Mouse (Mus musculus): ENCODE data around the gene Tspan32.
A peak's percentile ranks its signal among the peaks of the same experiment; 100 is the strongest.

Gene Tspan32

DNA sequence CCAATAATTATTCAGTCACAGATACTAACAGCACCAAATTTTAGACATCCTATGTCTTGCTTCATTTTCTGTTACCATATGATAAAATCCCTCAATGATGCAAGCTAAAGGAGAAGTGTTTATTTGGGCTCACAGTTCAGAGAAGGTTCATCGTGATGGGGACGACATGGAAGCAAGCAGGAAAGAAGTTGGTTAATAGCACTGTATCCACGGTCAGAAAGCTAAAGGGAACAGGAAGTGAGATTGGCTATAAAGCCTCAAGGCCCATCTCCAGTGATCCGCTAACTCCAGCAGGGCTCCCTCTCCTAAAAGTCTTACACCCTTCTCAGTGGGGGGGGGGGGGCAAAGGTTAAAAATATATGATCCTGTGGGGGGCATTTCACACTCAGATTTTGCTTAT is 22.9 kb upstream of the Tspan32 start:
- H3K4me1 ChIP-seq (replicated peaks; ENCODE audit: low read depth, low read length), result peaks cover 3% of the 10 kb centered on the region

DNA sequence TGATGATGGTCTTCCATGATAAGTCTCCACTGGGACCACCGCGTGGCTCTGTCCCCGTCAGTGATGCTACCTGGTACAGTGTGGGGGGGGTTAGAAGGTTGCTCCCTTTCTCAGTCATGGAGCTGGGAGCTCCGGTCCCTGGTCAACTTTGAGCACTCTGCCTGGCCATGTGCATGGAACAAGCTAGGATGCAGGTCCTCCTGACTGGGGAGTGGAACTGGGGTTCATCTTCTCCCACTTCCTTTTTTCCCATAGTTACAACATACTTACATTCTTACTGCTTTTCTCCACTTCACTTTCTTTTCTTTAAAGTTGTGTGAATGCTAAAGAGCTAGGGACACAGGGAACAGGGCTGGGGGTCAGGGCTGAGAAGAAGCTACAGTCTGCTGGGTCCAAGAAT is 19.7 kb upstream of the Tspan32 start:
- Histone ChIP-seq H3K36me3 (ENCODE audit: insufficient read depth, low read length) (peaks cover 34% of the 10 kb centered on the region), H3K27me3 (ENCODE audit: insufficient read depth, low read length) (peaks cover 9% of the 10 kb centered on the region; the same call in 1 of the 2 replicates), H3K9me3 (ENCODE audit: low read length) (no peaks in the 10 kb centered on the region), H3K4me1 (replicated peaks; ENCODE audit: low read depth, low read length) (peaks cover 20% of the 10 kb centered on the region), H3K4me3 (replicated peaks; ENCODE audit: low read length) (no peak overlapping the region)
- TF ChIP-seq POU5F1 (IDR thresholded peaks at IDR 0.05; ENCODE audit: borderline replicate concordance, low read length) (no peak), CTCF (conservative IDR thresholded peaks at IDR 0.05; ENCODE audit: low read length) (no peak), NANOG (IDR thresholded peaks at IDR 0.05; ENCODE audit: borderline replicate concordance, low read length) (no peak)

More for the DNA sequence above, 22.9 kb upstream of the Tspan32 start:
- TF ChIP-seq CTCF (conservative IDR thresholded peaks at IDR 0.05; ENCODE audit: low read length) (no peak), POU5F1 (IDR thresholded peaks at IDR 0.05; ENCODE audit: borderline replicate concordance, low read length) (no peak), NANOG (IDR thresholded peaks at IDR 0.05; ENCODE audit: borderline replicate concordance, low read length) (no peak)
- peaks cover 8% of the 10 kb centered on the region for H3K36me3 ChIP-seq (ENCODE audit: insufficient read depth, low read length)
- H3K4me3 ChIP-seq (replicated peaks; ENCODE audit: low read length), result no peak overlapping the region
- peaks cover 23% of the 10 kb centered on the region for H3K27me3 ChIP-seq (ENCODE audit: insufficient read depth, low read length)
- H3K9me3 ChIP-seq (ENCODE audit: low read length), result no peaks in the 10 kb centered on the region

DNA sequence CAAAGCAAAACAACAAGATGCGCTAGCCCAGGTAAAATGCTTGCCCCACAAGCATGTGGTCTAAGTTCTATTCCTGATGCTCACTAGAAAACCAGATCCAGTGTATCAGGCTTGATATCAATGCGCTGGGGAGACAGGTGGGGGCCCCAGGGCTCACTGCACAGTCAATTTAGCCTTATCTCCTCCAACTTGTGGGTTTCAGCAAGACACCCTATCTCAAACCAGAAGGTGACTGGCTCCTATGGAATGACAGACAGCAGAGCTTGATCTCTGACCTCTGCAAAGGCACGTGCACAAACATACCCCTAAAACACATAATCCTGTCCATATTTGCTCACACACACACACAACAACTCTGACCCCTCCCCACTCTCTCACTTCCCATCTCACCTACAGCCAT is 17.1 kb upstream of the Tspan32 start:
- no peaks in the 10 kb centered on the region for H3K9me3 ChIP-seq (ENCODE audit: low read length)
- TF ChIP-seq NANOG (IDR thresholded peaks at IDR 0.05; ENCODE audit: borderline replicate concordance, low read length), result no peak
- TF ChIP-seq POU5F1 (IDR thresholded peaks at IDR 0.05; ENCODE audit: borderline replicate concordance, low read length), result no peak
- TF ChIP-seq CTCF (conservative IDR thresholded peaks at IDR 0.05; ENCODE audit: low read length), result no peak
- peaks cover 9% of the 10 kb centered on the region; the same call in 1 of the 2 replicates for H3K27me3 ChIP-seq (ENCODE audit: insufficient read depth, low read length)
- no peak overlapping the region for H3K4me3 ChIP-seq (replicated peaks; ENCODE audit: low read length)
- peaks cover 41% of the 10 kb centered on the region for H3K4me1 ChIP-seq (replicated peaks; ENCODE audit: low read depth, low read length)
- peaks cover 59% of the 10 kb centered on the region for H3K36me3 ChIP-seq (ENCODE audit: insufficient read depth, low read length)

DNA sequence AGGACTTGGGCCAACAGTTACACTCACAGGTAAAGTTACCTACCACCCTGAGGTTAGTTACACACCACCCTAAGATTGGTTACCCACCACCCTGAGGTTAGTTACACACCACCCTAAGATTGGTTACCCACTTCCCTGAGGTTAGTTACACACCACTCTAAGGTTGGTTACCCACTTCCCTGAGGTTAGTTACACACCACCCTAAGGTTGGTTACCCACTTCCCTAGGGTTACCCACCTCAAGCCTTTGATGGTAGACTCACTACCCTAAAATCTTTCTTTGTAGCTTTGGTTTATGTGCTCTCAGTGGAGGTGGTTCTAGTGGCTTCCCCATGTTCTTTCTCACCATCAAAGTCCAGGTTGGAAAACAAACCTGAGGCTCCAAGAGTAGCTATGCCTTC is 9.8 kb upstream of the Tspan32 start:
- Histone ChIP-seq H3K36me3 (ENCODE audit: insufficient read depth, low read length) (peaks cover 70% of the 10 kb centered on the region), H3K4me1 (replicated peaks; ENCODE audit: low read depth, low read length) (peaks cover 32% of the 10 kb centered on the region), H3K4me3 (replicated peaks; ENCODE audit: low read length) (no peak overlapping the region), H3K27me3 (ENCODE audit: insufficient read depth, low read length) (no peaks in the 10 kb centered on the region), H3K9me3 (ENCODE audit: low read length) (no peaks in the 10 kb centered on the region)
- no peak for TF ChIP-seq POU5F1 (IDR thresholded peaks at IDR 0.05; ENCODE audit: borderline replicate concordance, low read length)
- no peak for TF ChIP-seq NANOG (IDR thresholded peaks at IDR 0.05; ENCODE audit: borderline replicate concordance, low read length)
- TF ChIP-seq CTCF (conservative IDR thresholded peaks at IDR 0.05; ENCODE audit: low read length), result no peak

DNA sequence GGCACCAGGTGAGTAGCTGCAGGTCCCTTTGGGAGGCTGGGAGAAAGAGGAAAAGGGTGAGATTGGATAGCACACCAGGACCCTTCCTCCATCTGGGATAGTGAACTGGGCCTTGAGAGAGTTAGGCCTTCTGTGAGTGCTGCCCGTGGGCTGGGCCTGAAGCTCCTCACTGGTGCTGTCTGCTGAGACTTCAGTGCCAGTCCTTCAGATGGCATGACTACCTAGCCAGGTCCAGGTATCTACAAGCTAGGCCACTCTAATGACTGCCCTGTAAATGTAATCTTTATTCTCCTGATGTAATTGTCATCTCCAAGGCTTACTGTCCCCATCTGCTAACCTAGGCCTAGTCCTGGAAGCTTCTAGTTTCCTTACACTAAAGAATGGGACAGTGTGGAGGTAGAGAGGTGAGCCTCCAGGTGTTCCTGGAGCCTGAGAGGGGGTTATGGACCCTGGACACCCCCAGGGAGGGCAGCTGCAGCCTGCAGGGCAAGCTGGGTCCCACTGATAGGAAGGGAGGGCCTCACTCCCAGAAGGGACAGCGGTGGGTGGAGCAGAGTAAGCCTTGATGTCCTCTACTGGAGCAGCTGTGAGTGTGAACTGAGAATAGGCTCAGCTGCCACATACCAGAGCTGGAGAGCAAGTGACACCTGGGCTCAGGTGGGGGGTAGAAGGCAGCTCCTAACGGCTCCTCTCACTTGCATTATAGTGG is 9.1 kb upstream of the Tspan32 start:
- TF ChIP-seq CTCF (conservative IDR thresholded peaks at IDR 0.05; ENCODE audit: low read length) (no peak), POU5F1 (IDR thresholded peaks at IDR 0.05; ENCODE audit: borderline replicate concordance, low read length) (no peak), NANOG (IDR thresholded peaks at IDR 0.05; ENCODE audit: borderline replicate concordance, low read length) (no peak)
- Histone ChIP-seq H3K36me3 (ENCODE audit: insufficient read depth, low read length) (peaks cover 62% of the 10 kb centered on the region), H3K4me3 (replicated peaks; ENCODE audit: low read length) (no peak overlapping the region), H3K4me1 (replicated peaks; ENCODE audit: low read depth, low read length) (peaks cover 24% of the 10 kb centered on the region), H3K9me3 (ENCODE audit: low read length) (no peaks in the 10 kb centered on the region), H3K27me3 (ENCODE audit: insufficient read depth, low read length) (no peaks in the 10 kb centered on the region)

DNA sequence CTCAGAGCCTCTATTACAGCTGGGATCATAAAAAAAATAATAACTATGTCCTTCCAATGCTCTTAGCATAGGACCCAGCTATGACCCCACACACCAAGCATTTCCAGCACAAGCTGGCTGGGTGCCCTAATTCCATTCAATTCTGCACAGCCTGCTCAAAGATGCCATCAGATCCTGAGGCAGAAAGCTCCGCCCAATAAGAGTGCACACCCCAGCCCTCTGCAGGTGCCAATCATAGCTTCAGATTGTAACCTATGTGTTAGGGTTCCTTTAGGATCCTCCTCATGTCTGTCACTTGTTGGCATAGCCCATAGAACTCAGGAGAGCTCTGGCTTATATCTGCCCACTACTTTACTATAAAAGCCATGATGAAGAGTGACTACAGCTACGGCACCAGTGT is 7.8 kb upstream of the Tspan32 start:
- Histone ChIP-seq H3K4me3 (replicated peaks; ENCODE audit: low read length) (no peak overlapping the region), H3K27me3 (ENCODE audit: insufficient read depth, low read length) (no peaks in the 10 kb centered on the region), H3K4me1 (replicated peaks; ENCODE audit: low read depth, low read length) (peaks cover 12% of the 10 kb centered on the region), H3K36me3 (ENCODE audit: insufficient read depth, low read length) (peaks cover 50% of the 10 kb centered on the region), H3K9me3 (ENCODE audit: low read length) (no peaks in the 10 kb centered on the region)
- TF ChIP-seq CTCF (conservative IDR thresholded peaks at IDR 0.05; ENCODE audit: low read length) (no peak), POU5F1 (IDR thresholded peaks at IDR 0.05; ENCODE audit: borderline replicate concordance, low read length) (no peak)

DNA sequence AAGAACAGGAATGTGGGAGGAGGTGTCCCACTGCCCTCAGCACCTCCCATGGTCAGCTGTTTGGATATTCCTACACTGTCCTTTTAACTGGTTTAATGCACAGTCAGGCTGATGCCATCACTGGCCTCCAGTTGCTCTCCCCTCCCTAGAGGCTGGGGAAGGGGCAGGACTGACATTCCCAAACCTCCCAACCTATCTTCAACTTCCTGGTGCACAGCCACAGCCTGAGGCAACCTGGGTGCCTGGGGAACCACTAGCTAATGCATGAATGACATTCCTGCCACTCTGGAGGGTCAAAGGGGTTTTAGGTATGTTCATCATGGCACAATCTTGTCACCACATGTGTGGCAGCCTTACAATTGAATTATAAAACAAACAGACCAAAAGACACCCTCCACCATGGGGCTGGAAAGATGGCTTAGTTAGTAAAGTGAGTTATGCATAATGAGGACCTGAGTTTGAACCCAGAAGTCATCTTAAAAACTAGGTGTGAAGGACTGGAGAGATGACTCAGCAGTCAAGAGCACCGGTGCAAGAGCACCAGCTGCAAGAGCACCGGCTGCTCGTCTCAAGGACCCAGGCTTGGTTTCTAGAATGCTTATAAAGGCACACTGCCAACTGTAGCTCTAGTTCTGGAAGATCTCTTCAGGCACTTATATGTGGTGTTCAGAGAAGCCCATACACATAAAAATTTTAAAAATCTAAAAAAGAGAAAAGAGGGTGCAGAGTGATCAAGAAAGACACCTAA is 7.3 kb upstream of the Tspan32 start:
- TF ChIP-seq POU5F1 (IDR thresholded peaks at IDR 0.05; ENCODE audit: borderline replicate concordance, low read length) (no peak), NANOG (IDR thresholded peaks at IDR 0.05; ENCODE audit: borderline replicate concordance, low read length) (no peak), CTCF (conservative IDR thresholded peaks at IDR 0.05; ENCODE audit: low read length) (no peak)
- no peak overlapping the region for H3K4me3 ChIP-seq (replicated peaks; ENCODE audit: low read length)
- peaks cover 45% of the 10 kb centered on the region for H3K36me3 ChIP-seq (ENCODE audit: insufficient read depth, low read length)
- H3K4me1 ChIP-seq (replicated peaks; ENCODE audit: low read depth, low read length), result peaks cover 10% of the 10 kb centered on the region
- no peaks in the 10 kb centered on the region for H3K27me3 ChIP-seq (ENCODE audit: insufficient read depth, low read length)
- H3K9me3 ChIP-seq (ENCODE audit: low read length), result no peaks in the 10 kb centered on the region

DNA sequence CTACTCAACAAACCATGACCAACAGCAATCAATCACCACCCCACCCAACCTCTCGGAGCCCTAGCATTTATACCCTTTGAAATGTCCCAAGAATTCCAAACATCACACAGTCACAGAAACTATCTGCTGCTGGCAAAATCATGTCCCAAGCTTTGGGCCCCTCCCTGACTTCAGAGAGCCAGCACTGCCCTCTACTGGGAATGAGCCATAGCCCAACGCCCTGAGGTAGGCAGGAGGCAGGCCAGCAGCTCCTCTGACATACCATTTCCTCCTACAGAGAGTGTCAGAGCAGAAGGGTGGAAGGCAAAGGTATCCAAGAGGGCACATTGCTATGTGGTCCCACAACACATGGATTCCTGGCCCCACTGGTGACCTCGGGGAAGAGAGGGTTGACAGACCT is 2.2 kb upstream of the Tspan32 start:
- peaks cover 50% of the 10 kb centered on the region for H3K4me1 ChIP-seq (replicated peaks; ENCODE audit: low read depth, low read length)
- H3K4me3 ChIP-seq (replicated peaks; ENCODE audit: low read length), result no peak overlapping the region
- H3K9me3 ChIP-seq (ENCODE audit: low read length), result no peaks in the 10 kb centered on the region
- TF ChIP-seq NANOG (IDR thresholded peaks at IDR 0.05; ENCODE audit: borderline replicate concordance, low read length) (no peak), CTCF (conservative IDR thresholded peaks at IDR 0.05; ENCODE audit: low read length) (peak; percentile 36), POU5F1 (IDR thresholded peaks at IDR 0.05; ENCODE audit: borderline replicate concordance, low read length) (no peak)
- H3K36me3 ChIP-seq (ENCODE audit: insufficient read depth, low read length), result peaks cover 36% of the 10 kb centered on the region
- no peaks in the 10 kb centered on the region for H3K27me3 ChIP-seq (ENCODE audit: insufficient read depth, low read length)
